Mouse (Mus musculus) cerebellum, adult 2 months (tissue): ENCODE results near the gene Gpr19.

Source experiments
- CTCF ChIP-seq: fragments of 200-500 bp; IDR thresholded peaks from 2 replicates; pipeline ENCODE4 v1.5.1; 2011; ENCODE audit warnings: low read depth, mild to moderate bottlenecking, control low read depth, low read length, moderate library complexity, borderline replicate concordance; ENCODE audit not compliant: insufficient read depth
- POLR2A ChIP-seq: fragments of 200-500 bp; IDR thresholded peaks from 2 replicates; pipeline ENCODE4 v1.6.1; 2011; ENCODE audit warnings: low read length, control low read depth, borderline replicate concordance; ENCODE audit not compliant: insufficient read depth

DNA sequence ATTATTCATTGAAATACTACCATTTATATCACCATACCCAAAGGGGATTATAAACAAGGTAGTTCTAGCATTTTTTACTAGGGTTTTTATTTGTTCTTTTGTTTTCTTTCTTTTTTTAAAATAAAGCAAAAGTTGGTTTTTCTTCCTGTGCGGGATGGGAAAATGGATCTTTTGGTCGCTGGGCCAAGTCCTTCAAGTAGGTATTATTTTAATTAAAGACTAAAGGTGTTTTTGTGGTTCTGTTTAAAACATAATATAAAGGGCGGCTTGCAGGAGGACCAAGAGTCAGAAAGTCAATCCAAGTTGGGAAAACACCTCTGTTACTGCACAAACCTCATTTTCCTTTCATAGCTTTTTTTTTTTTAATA, 27.9 kb upstream of the Gpr19 start:
- TF ChIP-seq CTCF = no peak
- TF ChIP-seq POLR2A = no peak
